Mouse (Mus musculus): ENCODE data around the gene Vmn1r7. TPM values are rescaled to one million over a fixed set of nuclear protein-coding genes. Genes with fewer than 3 reads are reported as not detected.

The Vmn1r7 gene
- total and polyA plus RNA-seq, 3 experiments, result not detected

DNA sequence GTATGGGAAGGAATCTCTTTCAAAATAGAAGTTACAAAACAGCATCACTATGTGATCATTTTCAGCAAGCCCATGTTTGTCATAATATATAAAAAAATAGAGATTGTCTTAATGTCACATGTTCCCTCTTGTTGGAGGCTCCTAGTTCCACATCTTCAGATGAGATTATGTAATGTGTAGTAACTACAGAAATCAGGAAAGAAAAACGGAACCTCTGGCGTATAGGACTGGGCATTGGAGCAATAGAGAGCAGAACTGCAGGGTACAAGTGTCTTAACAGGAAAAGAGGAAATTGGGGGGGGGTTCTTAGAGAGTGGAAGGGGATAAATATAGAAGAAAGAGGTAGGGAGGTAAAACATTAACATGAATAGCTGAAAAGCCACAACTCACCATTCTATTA lies 9.6 kb upstream of the Vmn1r7 start:
- DNase-seq (ENCODE audit: low read depth, low spot score), result no peak
- no peaks in the 10 kb centered on the region for H3K27me3 ChIP-seq (ENCODE audit: control insufficient read depth in 1 of 2, insufficient read depth in 2 of 2, low read length in 2 of 2)
- H3K4me1 ChIP-seq (ENCODE audit: control insufficient read depth in 1 of 2, insufficient read depth in 2 of 2, low read length in 2 of 2), result no peaks in the 10 kb centered on the region
- no peak overlapping the region for H3K4me3 ChIP-seq (ENCODE audit: control insufficient read depth in 1 of 2, insufficient read depth in 1 of 2, low read depth in 2 of 2, low read length in 2 of 2)
- no peak for TF ChIP-seq POLR2AphosphoS2 (IDR thresholded peaks at IDR 0.05; ENCODE audit: low read length)
- TF ChIP-seq ZNF384 (IDR thresholded peaks at IDR 0.05; ENCODE audit: low read depth, low read length), result no peak
- TF ChIP-seq NRF1 (IDR thresholded peaks at IDR 0.05; ENCODE audit: insufficient read depth, low read depth, low read length, poor library complexity, severe bottlenecking), result no peak
- TF ChIP-seq MAX (IDR thresholded peaks at IDR 0.05; ENCODE audit: low read length), result no peak
- no peak for TF ChIP-seq TAL1 (IDR thresholded peaks at IDR 0.05; ENCODE audit: low read length)
- TF ChIP-seq MXI1 (IDR thresholded peaks at IDR 0.05; ENCODE audit: low read depth, low read length), result no peak
- TF ChIP-seq UBTF (IDR thresholded peaks at IDR 0.05; ENCODE audit: borderline replicate concordance, insufficient read depth, low read depth, low read length), result no peak
- no peak for TF ChIP-seq MYB (IDR thresholded peaks at IDR 0.05; ENCODE audit: low read depth, low read length)
- no peak for TF ChIP-seq ZMIZ1 (IDR thresholded peaks at IDR 0.05; ENCODE audit: low read depth, low read length)
- TF ChIP-seq RAD21 (IDR thresholded peaks at IDR 0.05; ENCODE audit: low read depth, low read length), result no peak
- TF ChIP-seq EP300 (IDR thresholded peaks at IDR 0.05; ENCODE audit: low read depth in 1 of 2, low read length in 2 of 2), result no peak
- no peak for TF ChIP-seq CTCF (IDR thresholded peaks at IDR 0.05 in 2 of 3, conservative IDR thresholded peaks at IDR 0.05 in 1 of 3; ENCODE audit: control insufficient read depth in 1 of 3, insufficient read depth in 1 of 3, low read depth in 2 of 3, low read length in 3 of 3, poor library complexity in 1 of 3, severe bottlenecking in 1 of 3)
- no peak for TF ChIP-seq POLR2AphosphoS5 (IDR thresholded peaks at IDR 0.05; ENCODE audit: borderline replicate concordance, low read depth, low read length)
- TF ChIP-seq RCOR1 (IDR thresholded peaks at IDR 0.05; ENCODE audit: low read depth, low read length), result no peak
- no peaks in the 10 kb centered on the region for H3K79me2 ChIP-seq (ENCODE audit: control insufficient read depth, insufficient read depth, low read length, poor library complexity)
- H3K36me3 ChIP-seq (ENCODE audit: control insufficient read depth in 1 of 2, insufficient read depth in 2 of 2, low read length in 2 of 2), result no peaks in the 10 kb centered on the region
- no peak overlapping the region for H3K9ac ChIP-seq (ENCODE audit: control insufficient read depth, low read depth, low read length, poor library complexity, severe bottlenecking)
- H3K9me3 ChIP-seq (replicated peaks; ENCODE audit: insufficient read depth, low read length), result no peaks in the 10 kb centered on the region
- no peak overlapping the region for H3K27ac ChIP-seq (ENCODE audit: control insufficient read depth, low read depth, low read length)

DNA sequence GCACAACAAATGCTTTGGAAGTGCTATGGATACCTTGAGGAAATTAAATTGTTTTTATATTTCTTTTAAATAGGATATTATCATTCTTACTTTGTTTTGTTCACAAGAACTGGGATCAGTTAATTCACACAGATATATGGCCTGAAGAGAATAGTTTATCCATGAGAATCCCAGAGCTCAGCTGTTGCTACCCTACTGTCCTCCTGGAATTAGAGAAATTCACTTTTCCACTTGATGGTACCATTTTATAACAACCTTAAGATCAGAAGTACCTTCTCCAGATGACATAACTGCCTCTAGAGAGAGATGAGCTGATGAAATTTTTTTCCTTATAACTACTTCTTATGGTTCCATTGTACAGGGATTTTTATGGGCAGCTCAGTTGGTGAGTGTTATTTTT lies 6.9 kb upstream of the Vmn1r7 start, which contains the start of gene Vmn1r8:
Gene Vmn1r8 (plus strand): TSS at position 301 of the 400 bp plus-strand sequence.
- Histone ChIP-seq H3K27me3 (ENCODE audit: control insufficient read depth in 1 of 2, insufficient read depth in 2 of 2, low read length in 2 of 2) (no peaks in the 10 kb centered on the region), H3K79me2 (ENCODE audit: control insufficient read depth, insufficient read depth, low read length, poor library complexity) (no peaks in the 10 kb centered on the region), H3K9me3 (replicated peaks; ENCODE audit: insufficient read depth, low read length) (no peaks in the 10 kb centered on the region), H3K27ac (ENCODE audit: control insufficient read depth, low read depth, low read length) (no peak within 1 kb of the TSS), H3K36me3 (ENCODE audit: control insufficient read depth in 1 of 2, insufficient read depth in 2 of 2, low read length in 2 of 2) (no peaks in the 10 kb centered on the region), H3K9ac (ENCODE audit: control insufficient read depth, low read depth, low read length, poor library complexity, severe bottlenecking) (no peak within 1 kb of the TSS), H3K4me1 (ENCODE audit: control insufficient read depth in 1 of 2, insufficient read depth in 2 of 2, low read length in 2 of 2) (no peaks in the 10 kb centered on the region), H3K4me3 (ENCODE audit: control insufficient read depth in 1 of 2, insufficient read depth in 1 of 2, low read depth in 2 of 2, low read length in 2 of 2) (no peak within 1 kb of the TSS)
- no peak for DNase-seq (ENCODE audit: low read depth, low spot score)
- TF ChIP-seq SIN3A (IDR thresholded peaks at IDR 0.05; ENCODE audit: low read length) (no peak), MYC (IDR thresholded peaks at IDR 0.05; ENCODE audit: low read depth, low read length) (no peak), ZNF384 (IDR thresholded peaks at IDR 0.05; ENCODE audit: low read depth, low read length) (no peak), ZMIZ1 (IDR thresholded peaks at IDR 0.05; ENCODE audit: low read depth, low read length) (no peak), CTCF (IDR thresholded peaks at IDR 0.05 in 2 of 3, conservative IDR thresholded peaks at IDR 0.05 in 1 of 3; ENCODE audit: control insufficient read depth in 1 of 3, insufficient read depth in 1 of 3, low read depth in 2 of 3, low read length in 3 of 3, poor library complexity in 1 of 3, severe bottlenecking in 1 of 3) (no peak), E2F4 (IDR thresholded peaks at IDR 0.05; ENCODE audit: borderline replicate concordance, low read depth, low read length) (no peak), USF2 (IDR thresholded peaks at IDR 0.05; ENCODE audit: borderline replicate concordance in 1 of 2, insufficient read depth in 1 of 2, low read depth in 1 of 2, low read length in 2 of 2) (no peak), NRF1 (IDR thresholded peaks at IDR 0.05; ENCODE audit: insufficient read depth, low read depth, low read length, poor library complexity, severe bottlenecking) (no peak)
